Mouse (Mus musculus) right cerebral cortex, postnatal 4 days (tissue): Measurements from ENCODE around the gene Vmn1r23.
"Not testable (repeated sequence)": the region's sequence is repeated elsewhere in the genome, so short reads cannot be mapped to it uniquely, and the experiment has no call there.

ENCODE experiments used
- DNase-seq: peaks from one replicate; pipeline ENCODE4 v3.0.0-alpha.2; 2022

Vmn1r23 gene

GRCm38 (mm10) chr6:57926738-57927137 is at the start of gene Vmn1r23:
Gene Vmn1r23, minus strand, starts transcription at chr6:57926838.
- no peak for DNase-seq

GRCm38 (mm10) chr6:57961403-57961802 is 34.8 kb upstream of the Vmn1r23 start, which contains the start of gene Vmn1r24:
Gene Vmn1r24, minus strand, starts transcription at chr6:57961503.
- not testable (repeated sequence) for DNase-seq

- DNase-seq: no peak
Measured at GRCm38 (mm10) chr6:57907928-57908327, 18.7 kb downstream of the Vmn1r23 start, which contains the start of gene Vmn1r22. Gene Vmn1r22, minus strand, starts transcription at chr6:57908028.
